Mouse (Mus musculus): ENCODE results near the gene Gm49325. TPM values are rescaled to one million over a fixed set of nuclear protein-coding genes. Genes with fewer than 3 reads are reported as not detected.

The Gm49325 gene
- polyA plus RNA-seq, 1 experiment from 2014 or later: 5.4 TPM

DNA sequence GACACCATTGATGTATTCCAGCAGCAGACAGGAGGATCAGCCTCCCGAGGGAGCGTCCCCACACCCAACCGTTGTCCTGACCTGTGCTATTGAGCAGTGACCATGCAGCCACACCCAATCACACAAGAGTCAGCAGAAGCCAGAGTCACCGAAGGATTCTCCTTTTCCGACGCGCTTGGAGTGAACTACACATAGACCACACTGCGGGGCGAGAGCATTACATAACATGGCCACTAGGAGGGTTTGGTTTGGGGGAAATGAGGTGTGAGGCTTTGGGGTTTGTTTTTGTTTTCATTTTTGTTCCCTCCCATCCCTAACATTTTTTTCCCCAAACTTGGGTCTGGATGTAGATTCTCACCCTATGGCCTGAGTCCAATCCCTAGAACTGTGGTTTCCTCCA is 10.2 kb downstream of the Gm49325 start:
- ATAC-seq: no peak
- no peaks in the 10 kb centered on the region for H3K27me3 ChIP-seq (replicated peaks)
- no peaks in the 10 kb centered on the region for H3K9me3 ChIP-seq
- H3K4me1 ChIP-seq (replicated peaks): 0 out of 2 replicates have a peak, but pooled peaks cover 2% of the 10 kb centered on the region
- WGBS: 92% methylated on average over 9 of the region's 9 CpGs
- H3K4me2 ChIP-seq (replicated peaks): no peak overlapping the region
- peaks cover 37% of the 10 kb centered on the region for H3K36me3 ChIP-seq
- no peak overlapping the region for H3K4me3 ChIP-seq (replicated peaks)
- H3K27ac ChIP-seq: no peak overlapping the region
- H3K9ac ChIP-seq: no peak overlapping the region

GRCm38 (mm10) chr10:77616926-77617325 is 10.9 kb downstream of the Gm49325 start:
- Histone ChIP-seq H3K27me3 (replicated peaks) (no peaks in the 10 kb centered on the region), H3K9ac (no peak overlapping the region), H3K36me3 (peaks cover 30% of the 10 kb centered on the region), H3K9me3 (no peaks in the 10 kb centered on the region), H3K4me1 (replicated peaks) (0 out of 2 replicates have a peak, but pooled peaks cover 2% of the 10 kb centered on the region), H3K27ac (no peak overlapping the region), H3K4me3 (replicated peaks) (no peak overlapping the region), H3K4me2 (replicated peaks) (no peak overlapping the region)
- no peak for ATAC-seq
- 89% methylated on average over 7 of the region's 7 CpGs for WGBS

DNA sequence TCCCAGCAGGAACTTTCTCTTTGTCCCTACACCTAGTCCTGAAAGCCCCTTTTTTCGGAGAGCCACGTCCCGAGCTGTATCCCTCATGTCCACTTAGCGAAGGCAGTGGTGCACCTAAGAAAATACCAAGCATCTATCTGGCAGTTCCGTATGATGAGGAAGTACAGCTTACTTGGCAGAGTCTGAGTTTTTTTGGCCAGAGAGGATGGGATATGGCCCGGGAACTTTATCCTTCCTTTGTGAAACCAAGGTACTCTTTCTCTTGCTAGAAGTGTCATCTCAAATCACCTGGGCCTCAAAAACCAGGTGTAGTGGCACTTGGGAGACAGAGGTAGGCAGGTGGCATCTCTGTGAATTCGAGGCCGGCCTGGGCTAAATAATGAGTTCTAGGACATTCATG is 15.5 kb downstream of the Gm49325 start:
- H3K27me3 ChIP-seq (replicated peaks): no peaks in the 10 kb centered on the region
- ATAC-seq: no peak
- H3K36me3 ChIP-seq: 0 out of 2 replicates have a peak, but pooled peaks cover 9% of the 10 kb centered on the region
- H3K4me3 ChIP-seq (replicated peaks): peak overlapping the region; percentile 92
- H3K27ac ChIP-seq: peak overlapping the region; percentile 88
- WGBS: 79% methylated on average over 8 of the region's 8 CpGs
- peak overlapping the region; percentile 48 for H3K9ac ChIP-seq
- no peaks in the 10 kb centered on the region for H3K9me3 ChIP-seq
- H3K4me2 ChIP-seq (replicated peaks): peak overlapping the region; percentile 65
- H3K4me1 ChIP-seq (replicated peaks): peaks cover 25% of the 10 kb centered on the region

GRCm38 (mm10) chr10:77622055-77622988 is 16.3 kb downstream of the Gm49325 start, which contains the start of gene Ube2g2:
TSS of gene Ube2g2 (plus strand) at chr10:77622275.
- under 1% methylated on average over 96 of the region's 96 CpGs for WGBS
- 0 out of 2 replicates have a peak, but pooled peaks cover 9% of the 10 kb centered on the region for H3K36me3 ChIP-seq
- peaks cover 25% of the 10 kb centered on the region for H3K4me1 ChIP-seq (replicated peaks)
- H3K27ac ChIP-seq: peak within 1 kb of the TSS; percentile 88
- H3K9me3 ChIP-seq: no peaks in the 10 kb centered on the region
- H3K27me3 ChIP-seq (replicated peaks): no peaks in the 10 kb centered on the region
- peak within 1 kb of the TSS; percentile 92 for H3K4me3 ChIP-seq (replicated peaks)
- H3K9ac ChIP-seq: peak within 1 kb of the TSS; percentile 90
- ATAC-seq: peak; percentile 97
- peak within 1 kb of the TSS; percentile 78 for H3K4me2 ChIP-seq (replicated peaks)

DNA sequence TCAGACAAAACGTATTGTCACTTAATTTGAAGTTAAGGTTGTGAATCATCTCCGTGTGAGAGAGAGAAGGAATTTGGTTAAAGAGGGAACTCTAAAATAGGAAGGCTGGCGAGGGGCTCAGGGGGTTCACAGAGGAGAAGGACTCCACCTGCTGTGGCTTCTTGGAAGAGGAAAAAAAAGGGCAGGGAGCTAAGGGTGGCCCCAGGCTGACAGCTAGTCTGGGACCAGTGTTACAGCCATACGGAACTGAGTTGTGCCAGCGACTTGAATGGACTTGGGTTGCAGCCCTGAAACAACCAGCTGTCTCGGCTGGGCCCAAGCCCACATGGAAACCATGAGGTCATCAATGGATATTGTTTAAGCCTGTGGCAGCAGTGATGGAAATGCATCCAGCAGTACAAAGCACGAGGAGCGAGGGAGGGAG is 17.1 kb downstream of the Gm49325 start:
- ATAC-seq: no peak
- H3K36me3 ChIP-seq: 0 out of 2 replicates have a peak, but pooled peaks cover 5% of the 10 kb centered on the region
- H3K27ac ChIP-seq: no peak overlapping the region
- H3K9ac ChIP-seq: peak overlapping the region; percentile 90
- H3K4me3 ChIP-seq (replicated peaks): peak overlapping the region; percentile 92
- no peaks in the 10 kb centered on the region for H3K27me3 ChIP-seq (replicated peaks)
- peaks cover 25% of the 10 kb centered on the region for H3K4me1 ChIP-seq (replicated peaks)
- H3K9me3 ChIP-seq: no peaks in the 10 kb centered on the region
- peak overlapping the region; percentile 78 for H3K4me2 ChIP-seq (replicated peaks)
- WGBS: 7% methylated on average over 8 of the region's 8 CpGs

GRCm38 (mm10) chr10:77623639-77624400 is 17.8 kb downstream of the Gm49325 start:
- H3K27me3 ChIP-seq (replicated peaks): no peaks in the 10 kb centered on the region
- H3K4me3 ChIP-seq (replicated peaks): peak overlapping the region; percentile 92; the same call in 1 of the 2 replicates
- no peaks in the 10 kb centered on the region for H3K36me3 ChIP-seq
- H3K27ac ChIP-seq: 0 out of 2 replicates have a peak overlapping the region, but pooled peaks have one; percentile 6
- peak overlapping the region; percentile 23; the same call in 1 of the 2 replicates for H3K9ac ChIP-seq
- WGBS: 86% methylated on average over 10 of the region's 10 CpGs
- peaks cover 25% of the 10 kb centered on the region for H3K4me1 ChIP-seq (replicated peaks)
- peak overlapping the region; percentile 78 for H3K4me2 ChIP-seq (replicated peaks)
- no peak for ATAC-seq
- no peaks in the 10 kb centered on the region for H3K9me3 ChIP-seq

GRCm38 (mm10) chr10:77624570-77624995 is 18.6 kb downstream of the Gm49325 start:
- Histone ChIP-seq H3K27ac (0 out of 2 replicates have a peak overlapping the region, but pooled peaks have one; percentile 6), H3K4me1 (replicated peaks) (peaks cover 25% of the 10 kb centered on the region), H3K4me2 (replicated peaks) (0 out of 2 replicates have a peak overlapping the region, but pooled peaks have one; percentile 9), H3K27me3 (replicated peaks) (no peaks in the 10 kb centered on the region), H3K9me3 (no peaks in the 10 kb centered on the region), H3K9ac (0 out of 2 replicates have a peak overlapping the region, but pooled peaks have one; percentile 23), H3K36me3 (no peaks in the 10 kb centered on the region), H3K4me3 (replicated peaks) (no peak overlapping the region)
- no peak for ATAC-seq
- 60% methylated on average over 7 of the region's 7 CpGs for WGBS

GRCm38 (mm10) chr10:77626036-77626435 is 20.0 kb downstream of the Gm49325 start:
- 75% methylated on average over 7 of the region's 7 CpGs for WGBS
- H3K27ac ChIP-seq: no peak overlapping the region
- H3K4me3 ChIP-seq (replicated peaks): no peak overlapping the region

DNA sequence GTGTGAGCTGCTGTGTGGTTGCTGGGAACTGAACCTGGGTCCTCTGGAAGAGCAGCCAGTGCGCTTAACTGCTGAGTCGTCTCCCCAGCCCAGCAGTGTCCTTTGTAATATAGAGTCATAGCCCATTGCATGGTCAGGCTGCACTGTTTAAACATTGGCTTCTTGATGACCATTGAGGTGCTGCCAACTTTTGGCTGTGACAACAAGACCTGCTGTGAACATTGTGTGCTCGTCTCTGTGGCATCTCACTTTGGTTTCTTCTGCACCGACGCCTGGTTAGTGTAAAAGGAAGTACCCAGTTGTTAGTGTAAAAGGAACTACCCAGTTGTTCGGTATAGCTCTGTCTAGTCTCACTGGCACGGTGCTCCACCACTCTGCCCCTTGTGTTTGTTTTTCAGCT is 20.6 kb downstream of the Gm49325 start:
- peaks cover 30% of the 10 kb centered on the region for H3K4me1 ChIP-seq (replicated peaks)
- no peak overlapping the region for H3K9ac ChIP-seq
- 69% methylated on average over 7 of the region's 7 CpGs for WGBS
- no peaks in the 10 kb centered on the region for H3K9me3 ChIP-seq
- ATAC-seq: no peak
- no peak overlapping the region for H3K4me3 ChIP-seq (replicated peaks)
- H3K27ac ChIP-seq: no peak overlapping the region
- H3K4me2 ChIP-seq (replicated peaks): no peak overlapping the region
- peaks cover 4% of the 10 kb centered on the region; the same call in 1 of the 2 replicates for H3K36me3 ChIP-seq
- no peaks in the 10 kb centered on the region for H3K27me3 ChIP-seq (replicated peaks)

More at GRCm38 (mm10) chr10:77626036-77626435, 20.0 kb downstream of the Gm49325 start:
- Histone ChIP-seq H3K4me2 (replicated peaks) (no peak overlapping the region), H3K4me1 (replicated peaks) (peaks cover 30% of the 10 kb centered on the region), H3K9ac (no peak overlapping the region), H3K27me3 (replicated peaks) (no peaks in the 10 kb centered on the region), H3K36me3 (no peaks in the 10 kb centered on the region), H3K9me3 (no peaks in the 10 kb centered on the region)
- no peak for ATAC-seq

DNA sequence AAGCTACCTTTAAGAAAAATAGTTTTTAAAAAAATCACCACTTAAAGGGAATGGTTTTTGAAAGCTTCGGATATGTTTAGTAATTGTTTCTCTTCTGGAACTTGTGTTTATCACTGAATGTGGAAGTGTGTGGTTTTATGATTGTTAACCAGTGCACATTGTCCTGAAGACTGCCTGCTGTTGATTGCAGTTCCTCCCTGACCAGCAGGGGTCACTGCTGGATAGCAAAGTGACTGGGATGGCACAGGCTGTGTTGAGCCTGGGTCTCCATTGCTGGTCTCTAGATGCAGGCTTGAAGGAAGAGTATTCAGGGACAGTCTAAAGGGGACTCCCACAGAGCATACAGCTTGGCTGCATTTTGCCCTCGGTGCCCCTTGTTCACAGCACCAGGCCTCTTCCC is 21.5 kb downstream of the Gm49325 start:
- no peak overlapping the region for H3K9ac ChIP-seq
- H3K36me3 ChIP-seq: peaks cover 4% of the 10 kb centered on the region; the same call in 1 of the 2 replicates
- no peaks in the 10 kb centered on the region for H3K9me3 ChIP-seq
- H3K27ac ChIP-seq: no peak overlapping the region
- no peak overlapping the region for H3K4me3 ChIP-seq (replicated peaks)
- H3K27me3 ChIP-seq (replicated peaks): no peaks in the 10 kb centered on the region
- peaks cover 30% of the 10 kb centered on the region for H3K4me1 ChIP-seq (replicated peaks)
- H3K4me2 ChIP-seq (replicated peaks): no peak overlapping the region
- WGBS: 42% methylated on average over 2 of the region's 2 CpGs
- peak; percentile 76 for ATAC-seq

DNA sequence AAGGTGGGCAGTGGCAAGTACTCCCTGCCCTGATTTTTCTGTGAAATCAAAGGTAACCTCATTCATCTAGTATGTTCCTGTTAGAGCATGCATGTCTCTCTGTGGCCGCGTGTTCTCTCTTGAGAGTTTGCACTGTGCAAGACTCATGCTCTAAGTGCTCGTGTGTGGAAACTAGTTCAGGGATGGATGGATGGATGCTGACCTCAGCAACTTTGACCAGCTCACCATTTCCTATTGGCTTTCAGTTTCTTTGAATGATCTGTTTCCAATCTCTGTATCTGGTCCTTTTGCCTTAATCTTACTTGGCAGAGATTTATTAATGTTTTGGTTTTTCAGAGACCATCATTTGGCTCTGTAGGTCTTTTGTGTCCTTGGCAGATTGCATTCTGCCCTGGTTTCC is 23.2 kb downstream of the Gm49325 start:
- Histone ChIP-seq H3K4me1 (replicated peaks) (peaks cover 23% of the 10 kb centered on the region), H3K9ac (no peak overlapping the region), H3K4me2 (replicated peaks) (no peak overlapping the region), H3K27ac (no peak overlapping the region), H3K36me3 (peaks cover 6% of the 10 kb centered on the region; the same call in 1 of the 2 replicates), H3K4me3 (replicated peaks) (no peak overlapping the region), H3K9me3 (no peaks in the 10 kb centered on the region), H3K27me3 (replicated peaks) (no peaks in the 10 kb centered on the region)
- 82% methylated on average over 3 of the region's 3 CpGs for WGBS
- no peak for ATAC-seq

GRCm38 (mm10) chr10:77629970-77630369 is 24.0 kb downstream of the Gm49325 start:
- 72% methylated on average over 1 of the region's 1 CpGs for WGBS

More at GRCm38 (mm10) chr10:77629970-77630369, 24.0 kb downstream of the Gm49325 start:
- H3K36me3 ChIP-seq: peaks cover 6% of the 10 kb centered on the region; the same call in 1 of the 2 replicates
- no peaks in the 10 kb centered on the region for H3K27me3 ChIP-seq (replicated peaks)
- H3K4me2 ChIP-seq (replicated peaks): no peak overlapping the region
- ATAC-seq: peak; percentile 18; the same call in 1 of the 2 replicates
- peaks cover 20% of the 10 kb centered on the region for H3K4me1 ChIP-seq (replicated peaks)
- no peak overlapping the region for H3K4me3 ChIP-seq (replicated peaks)
- no peak overlapping the region for H3K27ac ChIP-seq
- H3K9me3 ChIP-seq: no peaks in the 10 kb centered on the region
- no peak overlapping the region for H3K9ac ChIP-seq

Measured in intestine, embryonic 15.5 days (tissue).